Mouse (Mus musculus) skeletal muscle tissue, postnatal 0 days (tissue): ENCODE measurements around the gene Lcn8. TPM values are rescaled to one million over a fixed set of nuclear protein-coding genes. Genes with fewer than 3 reads are reported as not detected.

Source experiments
- polyA plus RNA-seq: library from polyadenylated mRNA; unstranded; fragments of >200 nt; fragmentation: Nextera tagmentation; extraction: Ambion mirVana; gene quantifications from 2 replicates; pipeline ENCODE4 v1.2.1, GENCODE M21; 2015

Gene Lcn8
- not detected in 2 replicates for polyA plus RNA-seq

GRCm38 (mm10) chr2:25652902-25653301 lies at the start of gene Lcn8:
Lcn8 (plus strand) TSS chr2:25653120.

GRCm38 (mm10) chr2:25607761-25608622 lies 44.9 kb upstream of the Lcn8 start, which contains the start of gene Rabl6:
Rabl6 (minus strand) TSS chr2:25608521.

GRCm38 (mm10) chr2:25617578-25617977 lies 35.3 kb upstream of the Lcn8 start, which contains the start of gene Ccdc183:
Ccdc183 (minus strand) TSS chr2:25617678.

GRCm38 (mm10) chr2:25621229-25622200 lies 31.4 kb upstream of the Lcn8 start, which contains the start of gene Tmem141:
Tmem141 (minus strand) TSS chr2:25622005.

GRCm38 (mm10) chr2:25627811-25628210 lies 25.1 kb upstream of the Lcn8 start, which contains the start of gene Fcna:
Fcna (minus strand) TSS chr2:25628030.

GRCm38 (mm10) chr2:25657652-25658051 lies 4.7 kb downstream of the Lcn8 start, which contains the start of gene Lcn5:
Lcn5 (plus strand) TSS chr2:25657952.

GRCm38 (mm10) chr2:25676486-25676885 lies 23.6 kb downstream of the Lcn8 start, which contains the start of gene Lcn6:
Lcn6 (plus strand) TSS chr2:25676786.

GRCm38 (mm10) chr2:25682426-25682825 lies 29.5 kb downstream of the Lcn8 start, which contains the start of gene Lcn10:
Lcn10 (plus strand) TSS chr2:25682726.

GRCm38 (mm10) chr2:25699743-25700142 lies 46.8 kb downstream of the Lcn8 start, which contains the start of gene Obp2a:
Obp2a (plus strand) TSS chr2:25700043.

Other genes with a start within 250 kb of the Lcn8 start
- 0.06 TPM in 1 of 2 replicates, not detected in the other for gene Fut7, start 229.9 kb upstream of the Lcn8 start, polyA plus RNA-seq
- gene Abca2, start 224.4 kb upstream of the Lcn8 start, polyA plus RNA-seq = 1.2 and 1.6 TPM in 2 replicates
- 1.0 and 6.2 TPM in 2 replicates for gene Clic3, start 196.3 kb upstream of the Lcn8 start, polyA plus RNA-seq
- 56.6 and 62.1 TPM in 2 replicates for gene Paxx, start 192.0 kb upstream of the Lcn8 start, polyA plus RNA-seq
- gene Ptgds, start 183.1 kb upstream of the Lcn8 start, polyA plus RNA-seq = 11.8 and 13.3 TPM in 2 replicates
- not detected in 2 replicates for gene Lcn12, start 159.2 kb upstream of the Lcn8 start, polyA plus RNA-seq
- gene Fbxw5, start 152.4 kb upstream of the Lcn8 start, polyA plus RNA-seq = 56.1 and 56.8 TPM in 2 replicates
- 2.9 and 4.1 TPM in 2 replicates for gene C8g, start 151.4 kb upstream of the Lcn8 start, polyA plus RNA-seq
- gene Traf2, start 106.2 kb upstream of the Lcn8 start, polyA plus RNA-seq = 13.9 and 15.5 TPM in 2 replicates
- gene Edf1, start 95.3 kb upstream of the Lcn8 start, polyA plus RNA-seq = 314 and 359 TPM in 2 replicates
- gene Mamdc4, start 78.3 kb upstream of the Lcn8 start, polyA plus RNA-seq = 0.45 and 0.50 TPM in 2 replicates
- gene Phpt1, start 77.9 kb upstream of the Lcn8 start, polyA plus RNA-seq = 93.0 and 102 TPM in 2 replicates
- gene Ajm1, start 71.4 kb upstream of the Lcn8 start, polyA plus RNA-seq = 0.18 TPM in 1 of 2 replicates, not detected in the other
- gene Rabl6, start 44.6 kb upstream of the Lcn8 start, polyA plus RNA-seq = 37.7 TPM in 2 replicates
- 0.35 and 0.42 TPM in 2 replicates for gene Ccdc183, start 35.4 kb upstream of the Lcn8 start, polyA plus RNA-seq
- 22.0 and 25.0 TPM in 2 replicates for gene Tmem141, start 31.1 kb upstream of the Lcn8 start, polyA plus RNA-seq
- 12.6 and 21.8 TPM in 2 replicates for gene Fcna, start 25.1 kb upstream of the Lcn8 start, polyA plus RNA-seq
- not detected in 2 replicates for gene Lcn5, start 4.8 kb downstream of the Lcn8 start, polyA plus RNA-seq
- not detected in 2 replicates for gene Lcn6, start 23.7 kb downstream of the Lcn8 start, polyA plus RNA-seq
- gene Lcn10, start 29.6 kb downstream of the Lcn8 start, polyA plus RNA-seq = not detected in 2 replicates
- gene Obp2a, start 46.9 kb downstream of the Lcn8 start, polyA plus RNA-seq = not detected in 2 replicates
- gene Bmyc, start 53.6 kb downstream of the Lcn8 start, polyA plus RNA-seq = 41.4 and 46.9 TPM in 2 replicates
- gene Obp2b, start 83.9 kb downstream of the Lcn8 start, polyA plus RNA-seq = not detected in 2 replicates
- gene Lcn3, start 112.4 kb downstream of the Lcn8 start, polyA plus RNA-seq = not detected in 2 replicates
- not detected in 2 replicates for gene Lcn11, start 123.9 kb downstream of the Lcn8 start, polyA plus RNA-seq
- gene Gm13539, start 129.1 kb downstream of the Lcn8 start, polyA plus RNA-seq = not detected in 2 replicates
- gene Glt6d1, start 162.7 kb downstream of the Lcn8 start, polyA plus RNA-seq = not detected in 2 replicates
- gene Lcn9, start 170.0 kb downstream of the Lcn8 start, polyA plus RNA-seq = not detected in 2 replicates
- not detected in 2 replicates for gene Sohlh1, start 194.1 kb downstream of the Lcn8 start, polyA plus RNA-seq
- 0.26 and 0.45 TPM in 2 replicates for gene Kcnt1, start 210.6 kb downstream of the Lcn8 start, polyA plus RNA-seq